ENCODE assay signal across 8 mouse cellular contexts in the genomic region with DNA sequence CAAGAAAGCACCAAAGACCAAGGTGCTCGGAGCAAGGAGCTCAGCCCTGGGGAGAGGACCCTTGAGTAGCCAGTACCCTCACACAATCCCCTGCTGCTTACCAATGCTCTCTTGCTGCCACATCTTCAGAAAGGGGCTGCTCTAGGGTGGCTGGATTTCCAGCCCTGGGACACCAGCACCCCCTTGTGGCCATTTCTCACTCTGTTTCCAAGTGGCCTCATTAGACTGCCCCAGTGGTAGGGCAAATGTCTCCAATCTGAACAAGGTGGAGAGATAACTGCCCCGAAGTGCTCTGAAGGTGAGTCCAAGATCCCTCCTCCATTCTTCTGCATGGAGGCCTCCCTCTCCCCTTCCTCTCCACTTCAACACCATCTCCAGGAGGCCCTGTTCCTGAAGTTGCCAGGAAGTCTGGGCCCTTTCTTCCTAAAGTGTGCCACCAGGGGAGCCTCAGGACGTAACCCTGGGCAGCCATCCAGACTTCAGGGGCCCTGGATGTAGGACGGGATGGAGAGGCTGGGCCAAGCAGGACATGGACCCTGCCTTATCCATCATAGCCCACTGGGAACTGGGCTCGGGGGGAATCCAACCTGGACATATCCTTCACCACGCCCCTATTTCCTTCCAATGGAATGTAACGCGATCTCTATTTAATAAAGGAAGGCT. TPM values are rescaled to one million over a fixed set of nuclear protein-coding genes. Genes with fewer than 3 reads are reported as not detected.
DNase-seq lines count a peak whose midpoint lies in the region; ATAC-seq and TF ChIP-seq lines count a peak whose summit lies in the region.

No protein-coding gene starts in this region.

- H3K4me2 ChIP-seq in forebrain, embryonic 14.5 days (ENCODE audit: low read length) = no peak overlapping the region

- DNase-seq in MEL (ENCODE audit: low read depth, low spot score) = peak; percentile 83
- peak; percentile 58 for DNase-seq in cerebellum, adult 11 months
- peak; percentile 77 for DNase-seq in forebrain, embryonic 14.5 days (ENCODE audit: low spot score)
- DNase-seq in layer of hippocampus, postnatal 14 days (ENCODE audit: low spot score in 2 of 2) = peak; percentile 79 to 82
- DNase-seq in lung, postnatal 10 days = peak; percentile 93
- peak; percentile 87 for DNase-seq in retina, postnatal 1 day
- peak; percentile 72 to 79 for DNase-seq in thymus, postnatal 36 days

- no peak for TF ChIP-seq EP300 in MEL (IDR thresholded peaks at IDR 0.05; ENCODE audit: low read depth in 1 of 2, low read length in 2 of 2)

- H3K27me3 ChIP-seq in MEL (ENCODE audit: control insufficient read depth in 1 of 2, insufficient read depth in 2 of 2, low read length in 2 of 2) = peaks cover 0 to 3% of the 10 kb centered on the region in 2 experiments; a peak in 1 of 4 replicates
- no peaks in the 10 kb centered on the region for H3K27me3 ChIP-seq in forebrain, embryonic 14.5 days (replicated peaks; ENCODE audit: control insufficient read depth, insufficient read depth, low read length)

- peak; percentile 77 for ATAC-seq in forebrain, embryonic 14.5 days
- ATAC-seq in hematopoietic stem cell, adult 5-6 weeks (replicated peaks in 1 of 2; ENCODE audit: insufficient read depth in 1 of 2, low FRiP score in 2 of 2, low TSS enrichment in 1 of 2, low read depth in 1 of 2, poor library complexity in 2 of 2, severe bottlenecking in 2 of 2) = peak; percentile 63 to 65; a peak in 3 of 4 replicates

- H3K9ac ChIP-seq in MEL (ENCODE audit: control insufficient read depth, low read depth, low read length, poor library complexity, severe bottlenecking) = no peak overlapping the region
- H3K9ac ChIP-seq in forebrain, embryonic 14.5 days (ENCODE audit: low read length) = no peak overlapping the region

- WGBS in forebrain, embryonic 14.5 days = 49% methylated on average over 8 of the region's 8 CpGs

- no peaks in the 10 kb centered on the region for H3K4me1 ChIP-seq in MEL (ENCODE audit: control insufficient read depth in 1 of 2, insufficient read depth in 2 of 2, low read length in 2 of 2)
- peaks cover 3% of the 10 kb centered on the region; the same call in 1 of the 2 replicates for H3K4me1 ChIP-seq in forebrain, embryonic 14.5 days (ENCODE audit: control insufficient read depth, insufficient read depth, low read length)

- H3K27ac ChIP-seq in MEL (ENCODE audit: control insufficient read depth, low read depth, low read length) = no peak overlapping the region
- no peak overlapping the region for H3K27ac ChIP-seq in forebrain, embryonic 14.5 days (ENCODE audit: low read depth, low read length)

- no peaks in the 10 kb centered on the region for H3K36me3 ChIP-seq in MEL (ENCODE audit: control insufficient read depth in 1 of 2, insufficient read depth in 2 of 2, low read length in 2 of 2)
- no peaks in the 10 kb centered on the region for H3K36me3 ChIP-seq in forebrain, embryonic 14.5 days (ENCODE audit: control insufficient read depth, insufficient read depth, low read length)

- TF ChIP-seq RAD21 in MEL (IDR thresholded peaks at IDR 0.05; ENCODE audit: low read depth, low read length) = peak; percentile 98

- no peak for TF ChIP-seq POLR2A in MEL (IDR thresholded peaks at IDR 0.05; ENCODE audit: control insufficient read depth in 1 of 2, insufficient read depth in 1 of 2, low read depth in 1 of 2, low read length in 2 of 2, poor library complexity in 1 of 2)

- no peaks in the 10 kb centered on the region for H3K9me3 ChIP-seq in MEL (replicated peaks; ENCODE audit: insufficient read depth, low read length)
- no peaks in the 10 kb centered on the region for H3K9me3 ChIP-seq in forebrain, embryonic 14.5 days (replicated peaks; ENCODE audit: control insufficient read depth, low read length)

- TF ChIP-seq CTCF in MEL (IDR thresholded peaks at IDR 0.05 in 2 of 3, conservative IDR thresholded peaks at IDR 0.05 in 1 of 3; ENCODE audit: control insufficient read depth in 1 of 3, insufficient read depth in 1 of 3, low read depth in 2 of 3, low read length in 3 of 3, poor library complexity in 1 of 3, severe bottlenecking in 1 of 3) = peak; percentile 96 to 99 (median 98)

- no peaks in the 10 kb centered on the region for H3K79me2 ChIP-seq in MEL (ENCODE audit: control insufficient read depth, insufficient read depth, low read length, poor library complexity)

- H3K4me3 ChIP-seq in MEL (ENCODE audit: control insufficient read depth in 1 of 2, insufficient read depth in 1 of 2, low read depth in 2 of 2, low read length in 2 of 2) = no peak overlapping the region
- H3K4me3 ChIP-seq in forebrain, embryonic 14.5 days (ENCODE audit: low read depth, low read length) = no peak overlapping the region

TF ChIP-seq in MEL, 35 proteins besides CTCF, POLR2A, EP300 and RAD21:
- no peak for TF ChIP-seq MEF2A (IDR thresholded peaks at IDR 0.05; ENCODE audit: extremely low read depth, insufficient replicate concordance, low read depth, low read length, poor library complexity, severe bottlenecking)
- no peak for TF ChIP-seq JUND (IDR thresholded peaks at IDR 0.05; ENCODE audit: low read depth, low read length)
- no peak for TF ChIP-seq BHLHE40 (IDR thresholded peaks at IDR 0.05; ENCODE audit: borderline replicate concordance, low read depth, low read length)
- 0 out of 2 replicates have a peak, but pooled peaks have one; percentile 26 for TF ChIP-seq HCFC1 (IDR thresholded peaks at IDR 0.05; ENCODE audit: low read depth, low read length)
- no peak for TF ChIP-seq GABPA (IDR thresholded peaks at IDR 0.05; ENCODE audit: low read depth, low read length)
- peak; percentile 93 for TF ChIP-seq ZC3H11A (IDR thresholded peaks at IDR 0.05; ENCODE audit: low read depth, low read length)
- no peak for TF ChIP-seq GATA1 (IDR thresholded peaks at IDR 0.05; ENCODE audit: low read depth, low read length)
- TF ChIP-seq SMC3 (IDR thresholded peaks at IDR 0.05; ENCODE audit: low read depth, low read length) = peak; percentile 95
- no peak for TF ChIP-seq MYC (IDR thresholded peaks at IDR 0.05; ENCODE audit: low read depth, low read length)
- TF ChIP-seq SIN3A (IDR thresholded peaks at IDR 0.05; ENCODE audit: low read length) = 0 out of 2 replicates have a peak, but pooled peaks have one; percentile 34
- no peak for TF ChIP-seq CHD1 (IDR thresholded peaks at IDR 0.05; ENCODE audit: low read depth, low read length)
- no peak for TF ChIP-seq UBTF (IDR thresholded peaks at IDR 0.05; ENCODE audit: borderline replicate concordance, insufficient read depth, low read depth, low read length)
- TF ChIP-seq KAT2A (conservative IDR thresholded peaks at IDR 0.05; ENCODE audit: low read depth, low read length) = no peak

RNA-seq across cellular contexts. Expression of gene Fads3, which starts 6.5 kb away (rescaled TPM):
- total RNA-seq in MEL (2012; rRNA removed) = 1.4 and 2.3 TPM in 2 replicates
- 10 to 100 TPM in 1 of 2 experiments, not detected in 1; 11.2 TPM for polyA plus RNA-seq in MEL (2012; ENCODE audit: insufficient read depth in 1 of 2, insufficient read length in 2 of 2, low read depth in 1 of 2, low replicate concordance in 2 of 2, missing spikeins in 1 of 2)
- 9.6 and 12.5 TPM in 2 replicates for polyA plus RNA-seq in forebrain, embryonic 14.5 days (2014; fragmentation: Nextera tagmentation; extraction: Ambion mirVana)
- total RNA-seq in hematopoietic stem cell, adult 5-6 weeks (2017) = 3.4 and 6.3 TPM in 2 replicates
- total RNA-seq in layer of hippocampus, postnatal 14 days (2021) = 10 to 100 TPM; 34.3 to 36.8 TPM

RNA-seq across cellular contexts. Expression of gene Rab3il1, which starts 33.4 kb away (rescaled TPM):
- total RNA-seq in MEL (2012; rRNA removed) = 0.52 and 1.0 TPM in 2 replicates
- 1 to 10 TPM in 1 of 2 experiments, not detected in 1; 1.4 TPM for polyA plus RNA-seq in MEL (2012; ENCODE audit: insufficient read depth in 1 of 2, insufficient read length in 2 of 2, low read depth in 1 of 2, low replicate concordance in 2 of 2, missing spikeins in 1 of 2)
- 20.6 and 21.5 TPM in 2 replicates for polyA plus RNA-seq in forebrain, embryonic 14.5 days (2014; fragmentation: Nextera tagmentation; extraction: Ambion mirVana)
- 11.2 and 13.1 TPM in 2 replicates for total RNA-seq in hematopoietic stem cell, adult 5-6 weeks (2017)
- total RNA-seq in layer of hippocampus, postnatal 14 days (2021) = 10 to 100 TPM in 1 of 2 experiments, 1 to 10 TPM in 1; 8.9 to 12.8 TPM

RNA-seq across cellular contexts. Expression of gene Best1, which starts 33.5 kb away (rescaled TPM):
- not detected in 2 replicates for total RNA-seq in MEL (2012; rRNA removed)
- polyA plus RNA-seq in MEL (2012; ENCODE audit: insufficient read depth in 1 of 2, insufficient read length in 2 of 2, low read depth in 1 of 2, low replicate concordance in 2 of 2, missing spikeins in 1 of 2) = under 1 TPM in 1 of 2 experiments, not detected in 1; 0.08 TPM
- 1.1 and 1.4 TPM in 2 replicates for polyA plus RNA-seq in forebrain, embryonic 14.5 days (2014; fragmentation: Nextera tagmentation; extraction: Ambion mirVana)
- 2.5 TPM in 1 of 2 replicates, not detected in the other for total RNA-seq in hematopoietic stem cell, adult 5-6 weeks (2017)
- 1 to 10 TPM in 1 of 2 experiments, under 1 TPM in 1; 0.97 to 1.1 TPM for total RNA-seq in layer of hippocampus, postnatal 14 days (2021)

RNA-seq across cellular contexts. Expression of gene Fth1, which starts 54.5 kb away (rescaled TPM):
- total RNA-seq in MEL (2012; rRNA removed) = 444 and 518 TPM in 2 replicates
- polyA plus RNA-seq in MEL (2012; ENCODE audit: insufficient read depth in 1 of 2, insufficient read length in 2 of 2, low read depth in 1 of 2, low replicate concordance in 2 of 2, missing spikeins in 1 of 2) = 1,000 to 10,000 TPM; 2,118 to 2,175 TPM
- 1,442 and 1,550 TPM in 2 replicates for polyA plus RNA-seq in forebrain, embryonic 14.5 days (2014; fragmentation: Nextera tagmentation; extraction: Ambion mirVana)
- 535 and 658 TPM in 2 replicates for total RNA-seq in hematopoietic stem cell, adult 5-6 weeks (2017)
- 1,000 to 10,000 TPM; 2,325 to 2,371 TPM for total RNA-seq in layer of hippocampus, postnatal 14 days (2021)
